Mouse (Mus musculus) erythroblast, embryonic 14.5 days (primary cell): ENCODE results near the gene Gm10577.

ENCODE experiments used
- GATA1 ChIP-seq: IDR thresholded peaks from 2 replicates; pipeline ENCODE4 v1.6.1; 2012; ENCODE audit warnings: low read length, inconsistent platforms, mixed read lengths
- TAL1 ChIP-seq: IDR thresholded peaks from 3 replicates; pipeline ENCODE4 v1.6.1; 2012; ENCODE audit warnings: low read length, inconsistent platforms, mixed read lengths

DNA sequence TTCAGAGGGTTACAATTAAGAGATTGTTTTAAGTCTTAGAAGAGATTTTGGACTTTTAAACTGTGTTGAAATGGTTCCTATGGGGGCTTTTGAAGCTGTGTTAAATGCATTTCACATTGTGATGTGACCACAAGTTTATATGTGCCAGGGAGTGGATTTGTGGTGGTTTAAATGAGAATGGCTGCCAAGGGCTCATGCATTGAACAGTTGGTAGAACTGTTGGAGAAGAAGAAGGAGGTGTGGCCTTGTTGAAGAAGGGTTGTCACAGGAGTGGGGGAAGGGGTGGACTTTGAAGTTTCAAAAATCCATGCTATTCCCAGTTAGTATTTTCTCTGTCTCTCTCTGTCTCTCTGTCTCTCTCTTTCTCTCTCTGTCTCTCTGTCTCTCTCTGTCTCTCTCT is 23.7 kb upstream of the Gm10577 start:
- TF ChIP-seq TAL1: no peak
- TF ChIP-seq GATA1: no peak
